Mouse (Mus musculus): Measurements from ENCODE around the gene Rpp25l. TPM values are rescaled to one million over a fixed set of nuclear protein-coding genes. Genes with fewer than 3 reads are reported as not detected.
"Not testable (repeated sequence)": the region's sequence is repeated elsewhere in the genome, so short reads cannot be mapped to it uniquely, and the experiment has no call there.

Gene Rpp25l
- total and polyA plus RNA-seq, 2 experiments from 2014 or later: 36.3 to 43.0 TPM

- not testable (repeated sequence) for H3K4me1 ChIP-seq (ENCODE audit: insufficient read depth); H3K36me3 ChIP-seq (ENCODE audit: insufficient read depth); H3K9me3 ChIP-seq (ENCODE audit: low read length); ATAC-seq; H3K4me3 ChIP-seq (ENCODE audit: low read depth, low read length); H3K9ac ChIP-seq; H3K27me3 ChIP-seq (ENCODE audit: insufficient read depth, low read length); H3K27ac ChIP-seq (ENCODE audit: low read depth, low read length)
- peak within 1 kb of the TSS; percentile 24; the same call in 1 of the 2 replicates for H3K4me2 ChIP-seq (ENCODE audit: low read depth)
- DNase-seq: peak; percentile 82
- WGBS: 22% methylated on average over 28 of the region's 40 CpGs
- TF ChIP-seq CTCF (IDR thresholded peaks at IDR 0.05; ENCODE audit: low read depth): peak; percentile 82
Measured at GRCm38 (mm10) chr4:41696930-41697841, 16.1 kb downstream of the Rpp25l start, which contains the start of gene Cntfr. Gene Cntfr (minus strand): TSS chr4:41697089.

GRCm38 (mm10) chr4:41696452-41696851, 16.9 kb downstream of the Rpp25l start:
- H3K4me2 ChIP-seq (ENCODE audit: low read depth); H3K27ac ChIP-seq (ENCODE audit: low read depth, low read length); ATAC-seq; H3K4me1 ChIP-seq (ENCODE audit: insufficient read depth); H3K9me3 ChIP-seq (ENCODE audit: low read length); H3K27me3 ChIP-seq (ENCODE audit: insufficient read depth, low read length); H3K36me3 ChIP-seq (ENCODE audit: insufficient read depth); H3K4me3 ChIP-seq (ENCODE audit: low read depth, low read length); DNase-seq; H3K9ac ChIP-seq: not testable (repeated sequence)
- WGBS: 15% methylated on average over 12 of the region's 15 CpGs

- not testable (repeated sequence) for H3K4me1 ChIP-seq (ENCODE audit: insufficient read depth); H3K9me3 ChIP-seq (ENCODE audit: low read length); H3K9ac ChIP-seq; H3K36me3 ChIP-seq (ENCODE audit: insufficient read depth); H3K27me3 ChIP-seq (ENCODE audit: insufficient read depth, low read length); H3K27ac ChIP-seq (ENCODE audit: low read depth, low read length); ATAC-seq; DNase-seq
- Histone ChIP-seq H3K4me2 (ENCODE audit: low read depth) (peak overlapping the region; percentile 24; the same call in 1 of the 2 replicates), H3K4me3 (ENCODE audit: low read depth, low read length) (0 out of 2 replicates have a peak overlapping the region, but pooled peaks have one; percentile 16)
- 2% methylated on average over 14 of the region's 38 CpGs for WGBS
Measured at GRCm38 (mm10) chr4:41695800-41696199, 17.5 kb downstream of the Rpp25l start.

DNA sequence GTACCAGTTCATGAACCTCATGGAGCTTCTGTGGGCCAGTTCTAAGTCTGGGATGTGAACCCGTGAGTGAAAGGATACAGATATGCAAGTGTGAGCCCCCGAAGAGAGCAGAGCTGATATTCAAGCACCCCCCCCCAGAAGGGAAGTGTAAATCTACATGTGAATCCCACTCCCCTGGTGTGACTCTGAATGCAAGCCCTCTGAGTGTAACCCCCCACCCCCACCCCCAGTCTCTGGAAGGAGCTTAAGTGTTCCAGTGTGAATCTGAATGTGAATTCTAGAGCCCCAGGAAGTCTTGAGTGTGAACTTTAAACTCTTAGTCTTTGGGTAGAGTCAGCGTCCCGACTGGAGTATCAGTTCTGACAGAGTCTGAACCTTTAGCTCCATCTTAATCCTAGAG, 19.8 kb downstream of the Rpp25l start:
- not testable (repeated sequence) for ATAC-seq; H3K4me3 ChIP-seq (ENCODE audit: low read depth, low read length); H3K27ac ChIP-seq (ENCODE audit: low read depth, low read length); H3K4me1 ChIP-seq (ENCODE audit: insufficient read depth); H3K9me3 ChIP-seq (ENCODE audit: low read length); H3K27me3 ChIP-seq (ENCODE audit: insufficient read depth, low read length); DNase-seq; H3K36me3 ChIP-seq (ENCODE audit: insufficient read depth); H3K9ac ChIP-seq
- peak overlapping the region; percentile 17 for H3K4me2 ChIP-seq (ENCODE audit: low read depth)
- whole genome bisulfite sequencing: 6% methylated on average over 4 of the region's 4 CpGs

- not testable (repeated sequence) for DNase-seq; ATAC-seq; H3K36me3 ChIP-seq (ENCODE audit: insufficient read depth); H3K9me3 ChIP-seq (ENCODE audit: low read length); H3K27ac ChIP-seq (ENCODE audit: low read depth, low read length); H3K9ac ChIP-seq; H3K27me3 ChIP-seq (ENCODE audit: insufficient read depth, low read length); H3K4me1 ChIP-seq (ENCODE audit: insufficient read depth); H3K4me2 ChIP-seq (ENCODE audit: low read depth); H3K4me3 ChIP-seq (ENCODE audit: low read depth, low read length)
- no CpG with 5 or more reads among the region's 4 CpGs for WGBS
Measured at GRCm38 (mm10) chr4:41690014-41690413, 23.3 kb downstream of the Rpp25l start.

DNA sequence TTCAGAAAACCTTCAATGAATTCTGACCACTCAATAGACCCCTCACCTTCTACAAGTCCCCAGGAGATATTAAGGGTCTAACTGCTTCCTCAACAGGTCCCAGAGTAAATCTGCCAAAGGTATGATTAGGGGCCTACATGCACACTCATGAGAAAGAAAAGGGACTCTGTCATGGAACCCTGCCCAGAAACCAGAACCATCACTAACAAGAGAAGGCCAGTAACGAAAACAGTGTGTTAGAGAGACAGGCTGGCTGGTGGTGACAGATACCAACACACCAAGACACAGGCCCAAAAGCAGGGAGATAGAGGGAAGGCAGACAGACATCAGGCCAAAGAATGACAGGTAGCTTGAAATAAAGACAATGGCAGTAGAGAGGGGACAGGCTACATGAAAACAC, 24.8 kb downstream of the Rpp25l start:
- 37% methylated on average over 1 of the region's 1 CpGs for WGBS
- H3K27me3 ChIP-seq (ENCODE audit: insufficient read depth, low read length); H3K27ac ChIP-seq (ENCODE audit: low read depth, low read length); H3K9ac ChIP-seq; H3K4me3 ChIP-seq (ENCODE audit: low read depth, low read length); H3K4me2 ChIP-seq (ENCODE audit: low read depth); H3K4me1 ChIP-seq (ENCODE audit: insufficient read depth); H3K36me3 ChIP-seq (ENCODE audit: insufficient read depth); DNase-seq; H3K9me3 ChIP-seq (ENCODE audit: low read length); ATAC-seq: not testable (repeated sequence)

DNA sequence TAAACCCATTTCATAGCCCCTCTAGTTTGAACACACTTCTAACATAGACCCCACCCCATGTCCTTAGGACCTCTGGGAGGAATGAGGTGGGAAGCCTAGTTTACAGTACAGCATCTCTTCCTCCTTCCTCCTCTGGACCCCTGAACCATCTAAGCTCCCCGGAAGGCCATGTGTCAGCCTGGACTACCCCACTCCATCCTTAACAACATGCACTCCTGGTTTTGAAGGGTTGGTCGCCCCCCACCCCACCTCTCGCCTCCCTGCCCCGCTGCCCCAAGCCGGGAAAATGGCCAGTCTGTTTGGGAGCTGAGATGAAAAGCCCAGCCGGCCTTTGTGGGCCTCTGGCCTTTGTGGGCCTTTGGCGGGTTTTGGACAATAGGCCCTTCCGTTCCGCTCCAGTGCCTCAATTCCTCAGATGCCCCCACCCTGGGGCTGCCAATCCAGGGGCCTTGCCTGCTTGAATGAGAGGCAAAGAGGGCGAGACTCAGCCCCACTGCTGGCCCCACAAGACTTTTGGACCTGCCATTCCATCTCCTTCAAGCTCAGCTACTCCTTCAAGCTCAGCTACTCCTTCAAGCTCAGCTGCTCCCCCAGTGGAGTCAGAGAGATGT, 27.3 kb downstream of the Rpp25l start:
- not testable (repeated sequence) for H3K4me2 ChIP-seq (ENCODE audit: low read depth); ATAC-seq; H3K4me1 ChIP-seq (ENCODE audit: insufficient read depth); H3K9me3 ChIP-seq (ENCODE audit: low read length); H3K9ac ChIP-seq; H3K36me3 ChIP-seq (ENCODE audit: insufficient read depth); DNase-seq; H3K4me3 ChIP-seq (ENCODE audit: low read depth, low read length); H3K27me3 ChIP-seq (ENCODE audit: insufficient read depth, low read length); H3K27ac ChIP-seq (ENCODE audit: low read depth, low read length)
- 16% methylated on average over 9 of the region's 10 CpGs for WGBS

DNA sequence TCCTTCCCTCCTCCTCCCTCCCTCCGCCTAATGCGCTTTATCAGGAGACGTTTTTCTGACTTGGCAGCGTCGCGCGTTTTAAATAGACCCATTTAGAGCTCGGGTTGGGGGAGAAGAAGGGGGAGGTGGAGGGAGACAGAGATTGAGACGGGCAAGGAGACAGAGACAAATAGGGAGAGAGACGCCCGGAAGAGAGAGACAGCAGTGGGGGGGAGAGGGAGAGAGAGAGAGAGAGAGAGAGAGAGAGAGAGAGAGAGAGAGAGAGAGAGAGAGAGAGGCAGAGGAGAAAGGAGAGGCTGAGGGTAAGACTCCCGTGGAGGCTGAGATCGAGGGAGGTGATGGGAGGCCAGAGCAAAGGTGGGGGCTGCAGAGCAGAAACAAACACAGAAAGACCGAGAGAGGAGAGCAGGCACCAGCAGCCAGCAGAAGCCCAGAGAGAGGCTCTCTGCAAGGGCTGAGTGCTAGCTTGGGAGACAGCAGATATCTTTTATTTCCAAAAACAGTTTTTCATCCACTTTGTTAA, 28.3 kb downstream of the Rpp25l start:
- WGBS: 0% methylated on average over 12 of the region's 14 CpGs
- not testable (repeated sequence) for H3K4me1 ChIP-seq (ENCODE audit: insufficient read depth); DNase-seq; H3K4me3 ChIP-seq (ENCODE audit: low read depth, low read length); ATAC-seq; H3K27ac ChIP-seq (ENCODE audit: low read depth, low read length); H3K9me3 ChIP-seq (ENCODE audit: low read length); H3K36me3 ChIP-seq (ENCODE audit: insufficient read depth); H3K27me3 ChIP-seq (ENCODE audit: insufficient read depth, low read length); H3K9ac ChIP-seq
- H3K4me2 ChIP-seq (ENCODE audit: low read depth): peak overlapping the region; percentile 41

GRCm38 (mm10) chr4:41684131-41684930, 29.0 kb downstream of the Rpp25l start:
- 3% methylated on average over 20 of the region's 27 CpGs for WGBS
- not testable (repeated sequence) for DNase-seq; H3K4me1 ChIP-seq (ENCODE audit: insufficient read depth); H3K27ac ChIP-seq (ENCODE audit: low read depth, low read length); H3K36me3 ChIP-seq (ENCODE audit: insufficient read depth); H3K9me3 ChIP-seq (ENCODE audit: low read length); H3K27me3 ChIP-seq (ENCODE audit: insufficient read depth, low read length); H3K9ac ChIP-seq; H3K4me3 ChIP-seq (ENCODE audit: low read depth, low read length)
- ATAC-seq: peak; percentile 14; the same call in 1 of the 2 replicates
- peak overlapping the region; percentile 41 for H3K4me2 ChIP-seq (ENCODE audit: low read depth)
